Mouse (Mus musculus) liver, embryonic 13.5 days (tissue): ENCODE data around the gene Mapk13. TPM values are rescaled to one million over a fixed set of nuclear protein-coding genes. Genes with fewer than 3 reads are reported as not detected.
"Not testable (repeated sequence)": the region's sequence is repeated elsewhere in the genome, so short reads cannot be mapped to it uniquely, and the experiment has no call there.

Experiments used
- ATAC-seq: fragments of 200-750 bp; cut with Nextera tagmentation; 2 replicates; pipeline ENCODE4 v1.8.0; 2017; ENCODE audit warnings: low read depth, mild to moderate bottlenecking, moderate number of reproducible peaks, moderate library complexity
- DNase-seq: peaks from one replicate; pipeline ENCODE4 v3.0.0; 2022
- H3K27ac ChIP-seq: fragments of 300-500 bp; sonication (generic); 2 replicates; pipeline ENCODE4 v1.5.1; 2015; ENCODE audit warnings: moderate library complexity, mild to moderate bottlenecking, inconsistent platforms
- H3K27me3 ChIP-seq: fragments of 300-500 bp; sonication (generic); 2 replicates; pipeline ENCODE4 v1.6.1; 2015; ENCODE audit warnings: mild to moderate bottlenecking, inconsistent platforms
- H3K36me3 ChIP-seq: fragments of 300-500 bp; sonication (generic); 2 replicates; pipeline ENCODE4 v1.6.1; 2015; ENCODE audit warnings: mild to moderate bottlenecking, inconsistent platforms
- H3K4me1 ChIP-seq: fragments of 300-500 bp; sonication (generic); replicated peaks from 2 replicates; pipeline ENCODE4 v1.6.1; 2015; ENCODE audit warnings: inconsistent platforms
- H3K4me2 ChIP-seq: fragments of 300-500 bp; sonication (generic); 2 replicates; pipeline ENCODE4 v1.6.1; 2015; ENCODE audit warnings: inconsistent platforms, mild to moderate bottlenecking, moderate library complexity
- H3K4me3 ChIP-seq: fragments of 300-500 bp; sonication (generic); replicated peaks from 2 replicates; pipeline ENCODE4 v1.5.1; 2015; ENCODE audit warnings: mild to moderate bottlenecking, inconsistent platforms
- H3K9ac ChIP-seq: fragments of 300-500 bp; sonication (generic); 2 replicates; pipeline ENCODE4 v1.6.1; 2015; ENCODE audit warnings: mild to moderate bottlenecking, inconsistent platforms
- H3K9me3 ChIP-seq: fragments of 300-500 bp; sonication (generic); replicated peaks from 2 replicates; pipeline ENCODE4 v1.6.1; 2016; ENCODE audit warnings: inconsistent platforms
- WGBS: fragments of 180-500 bp; shearing (Covaris S2); methylation state at CpG from one replicate; pipeline ENCODE4 v1.1.7; 2015; ENCODE audit not compliant: insufficient replicate concordance; 5-methylcytosine and 5-hydroxymethylcytosine counted together
- polyA plus RNA-seq: library from polyadenylated mRNA; unstranded; fragments of >200 nt; fragmentation: Nextera tagmentation; extraction: Ambion mirVana; gene quantifications from 2 replicates; pipeline ENCODE4 v1.2.1, GENCODE M21; 2015

The Mapk13 gene
- polyA plus RNA-seq, 1 experiment from 2014 or later = 2.2 TPM

- Histone ChIP-seq H3K9ac (no peak overlapping the region), H3K9me3 (no peaks in the 10 kb centered on the region), H3K4me1 (peaks cover 3% of the 10 kb centered on the region; the same call in 1 of the 2 replicates), H3K4me2 (no peak overlapping the region), H3K27me3 (no peaks in the 10 kb centered on the region), H3K4me3 (no peak overlapping the region), H3K27ac (no peak overlapping the region), H3K36me3 (peaks cover 34% of the 10 kb centered on the region)
- ATAC-seq (0 out of 2 replicates have a peak, but pooled peaks have one; percentile 18), DNase-seq (no peak)
- 24% methylated on average over 6 of the region's 6 CpGs for WGBS
These were observed 18.5 kb upstream of the Mapk13 start for GRCm38 (mm10) chr17:28750580-28750979.

- no peak overlapping the region for H3K27ac ChIP-seq
- WGBS = 41% methylated on average over 5 of the region's 5 CpGs
- no peak overlapping the region for H3K9ac ChIP-seq
- DNase-seq (no peak), ATAC-seq (no peak)
- H3K27me3 ChIP-seq = no peaks in the 10 kb centered on the region
- no peak overlapping the region for H3K4me3 ChIP-seq
- no peak overlapping the region for H3K4me2 ChIP-seq
- no peaks in the 10 kb centered on the region for H3K36me3 ChIP-seq
- H3K9me3 ChIP-seq = no peaks in the 10 kb centered on the region
- H3K4me1 ChIP-seq = peaks cover 4% of the 10 kb centered on the region; the same call in 1 of the 2 replicates
These were observed 12.7 kb upstream of the Mapk13 start for GRCm38 (mm10) chr17:28756447-28756846.

GRCm38 (mm10) chr17:28757470-28757869, 11.6 kb upstream of the Mapk13 start:
- H3K4me3 ChIP-seq = no peak overlapping the region
- H3K27me3 ChIP-seq = no peaks in the 10 kb centered on the region
- no peak overlapping the region for H3K27ac ChIP-seq
- no peaks in the 10 kb centered on the region for H3K9me3 ChIP-seq
- no peak overlapping the region for H3K4me2 ChIP-seq
- no peak for ATAC-seq
- H3K36me3 ChIP-seq = no peaks in the 10 kb centered on the region
- no peak for DNase-seq
- H3K4me1 ChIP-seq = peaks cover 4% of the 10 kb centered on the region; the same call in 1 of the 2 replicates
- WGBS = 57% methylated on average over 2 of the region's 2 CpGs
- no peak overlapping the region for H3K9ac ChIP-seq

GRCm38 (mm10) chr17:28760736-28761312, 8.3 kb upstream of the Mapk13 start:
- Histone ChIP-seq H3K4me2 (no peak overlapping the region), H3K9ac (no peak overlapping the region), H3K27ac (no peak overlapping the region; the same call in 1 of the 2 replicates), H3K9me3 (no peaks in the 10 kb centered on the region), H3K27me3 (peaks cover 6% of the 10 kb centered on the region; the same call in 1 of the 2 replicates), H3K36me3 (no peaks in the 10 kb centered on the region), H3K4me1 (peaks cover 4% of the 10 kb centered on the region; the same call in 1 of the 2 replicates), H3K4me3 (no peak overlapping the region)
- 58% methylated on average over 8 of the region's 8 CpGs for WGBS
- ATAC-seq (peak; percentile 58), DNase-seq (no peak)

GRCm38 (mm10) chr17:28761871-28762270, 7.2 kb upstream of the Mapk13 start:
- peaks cover 4% of the 10 kb centered on the region; the same call in 1 of the 2 replicates for H3K4me1 ChIP-seq
- 13% methylated on average over 3 of the region's 3 CpGs for WGBS
- no peak overlapping the region for H3K4me2 ChIP-seq
- no peak overlapping the region for H3K27ac ChIP-seq
- no peak overlapping the region for H3K4me3 ChIP-seq
- H3K9ac ChIP-seq = no peak overlapping the region
- ATAC-seq (no peak), DNase-seq (peak; percentile 54)
- peaks cover 9% of the 10 kb centered on the region for H3K27me3 ChIP-seq
- no peaks in the 10 kb centered on the region for H3K36me3 ChIP-seq
- H3K9me3 ChIP-seq = no peaks in the 10 kb centered on the region

- ATAC-seq = no peak
- Histone ChIP-seq H3K9ac (no peak overlapping the region), H3K9me3 (no peaks in the 10 kb centered on the region), H3K4me1 (peaks cover 16% of the 10 kb centered on the region), H3K36me3 (no peaks in the 10 kb centered on the region), H3K4me3 (no peak overlapping the region), H3K27ac (no peak overlapping the region), H3K4me2 (no peak overlapping the region), H3K27me3 (peaks cover 50% of the 10 kb centered on the region)
- DNase-seq = no peak
- 26% methylated on average over 3 of the region's 3 CpGs for WGBS
These were observed 2.9 kb upstream of the Mapk13 start for GRCm38 (mm10) chr17:28766203-28766602.

- peaks cover 58% of the 10 kb centered on the region for H3K27me3 ChIP-seq
- H3K9ac ChIP-seq = no peak overlapping the region
- DNase-seq = no peak
- H3K36me3 ChIP-seq = no peaks in the 10 kb centered on the region
- no peak overlapping the region for H3K4me2 ChIP-seq
- no peaks in the 10 kb centered on the region for H3K9me3 ChIP-seq
- peaks cover 16% of the 10 kb centered on the region for H3K4me1 ChIP-seq
- no peak overlapping the region for H3K4me3 ChIP-seq
- ATAC-seq = no peak
- WGBS = 59% methylated on average over 11 of the region's 11 CpGs
- no peak overlapping the region for H3K27ac ChIP-seq
These were observed 2.1 kb upstream of the Mapk13 start for GRCm38 (mm10) chr17:28766781-28767515.

GRCm38 (mm10) chr17:28769875-28770421, 851 bp downstream of the Mapk13 start:
- H3K9ac ChIP-seq = peak overlapping the region; percentile 36
- no peak for ATAC-seq

GRCm38 (mm10) chr17:28771289-28771688, 2.2 kb downstream of the Mapk13 start:
- Histone ChIP-seq H3K9ac (no peak overlapping the region), H3K4me2 (no peak overlapping the region), H3K4me1 (peaks cover 16% of the 10 kb centered on the region), H3K27me3 (peaks cover 58% of the 10 kb centered on the region), H3K27ac (no peak overlapping the region), H3K9me3 (no peaks in the 10 kb centered on the region), H3K36me3 (no peaks in the 10 kb centered on the region), H3K4me3 (no peak overlapping the region)
- no peak for DNase-seq
- ATAC-seq = no peak
- 68% methylated on average over 5 of the region's 5 CpGs for WGBS

More at GRCm38 (mm10) chr17:28769875-28770421, 851 bp downstream of the Mapk13 start:
- Histone ChIP-seq H3K36me3 (no peaks in the 10 kb centered on the region), H3K4me3 (peak overlapping the region; percentile 51), H3K4me1 (peaks cover 16% of the 10 kb centered on the region), H3K4me2 (peak overlapping the region; percentile 70), H3K9me3 (no peaks in the 10 kb centered on the region), H3K27me3 (peaks cover 60% of the 10 kb centered on the region), H3K27ac (no peak overlapping the region)
- 3% methylated on average over 24 of the region's 24 CpGs for WGBS
- no peak for DNase-seq

GRCm38 (mm10) chr17:28774303-28774702, 5.2 kb downstream of the Mapk13 start:
- Histone ChIP-seq H3K27me3 (peaks cover 42% of the 10 kb centered on the region), H3K4me1 (peaks cover 20% of the 10 kb centered on the region)
- H3K9me3 ChIP-seq, H3K4me2 ChIP-seq, DNase-seq, H3K36me3 ChIP-seq, H3K27ac ChIP-seq, H3K4me3 ChIP-seq, ATAC-seq, H3K9ac ChIP-seq: not testable (repeated sequence)
- WGBS = 85% methylated on average over 9 of the region's 9 CpGs

GRCm38 (mm10) chr17:28775161-28775560, 6.1 kb downstream of the Mapk13 start:
- Histone ChIP-seq H3K9me3 (no peaks in the 10 kb centered on the region), H3K27me3 (peaks cover 33% of the 10 kb centered on the region), H3K9ac (no peak overlapping the region), H3K36me3 (no peaks in the 10 kb centered on the region), H3K4me2 (no peak overlapping the region), H3K27ac (no peak overlapping the region), H3K4me3 (no peak overlapping the region), H3K4me1 (peaks cover 11% of the 10 kb centered on the region)
- ATAC-seq = no peak
- DNase-seq = no peak
- 54% methylated on average over 4 of the region's 4 CpGs for WGBS
